Mouse (Mus musculus): ENCODE data around the gene Fam222b. TPM values are rescaled to one million over a fixed set of nuclear protein-coding genes. Genes with fewer than 3 reads are reported as not detected.

Fam222b gene
- polyA plus RNA-seq, 1 experiment from 2014 or later = 9.5 TPM

GRCm38 (mm10) chr11:78067566-78067965 lies 26.9 kb upstream of the Fam222b start:
- no peak overlapping the region for H3K9ac ChIP-seq (ENCODE audit: low read length)
- H3K4me2 ChIP-seq (ENCODE audit: low read depth, low read length) = no peak overlapping the region
- no peak for ATAC-seq (ENCODE audit: insufficient read depth, low FRiP score)
- no peaks in the 10 kb centered on the region for H3K36me3 ChIP-seq (ENCODE audit: control insufficient read depth, insufficient read depth, low read length)
- peaks cover 2% of the 10 kb centered on the region; the same call in 1 of the 2 replicates for H3K4me1 ChIP-seq (ENCODE audit: control insufficient read depth, insufficient read depth, low read length)
- no peaks in the 10 kb centered on the region for H3K27me3 ChIP-seq (ENCODE audit: control insufficient read depth, insufficient read depth, low read length)
- no peaks in the 10 kb centered on the region for H3K9me3 ChIP-seq (replicated peaks; ENCODE audit: control insufficient read depth, low read length)
- H3K27ac ChIP-seq (ENCODE audit: low read length) = no peak overlapping the region
- H3K4me3 ChIP-seq (replicated peaks; ENCODE audit: low read length) = no peak overlapping the region
- WGBS = 71% methylated on average over 5 of the region's 5 CpGs

- H3K4me3 ChIP-seq (replicated peaks; ENCODE audit: low read length) = no peak overlapping the region
- WGBS = 68% methylated on average over 5 of the region's 5 CpGs
- H3K9ac ChIP-seq (ENCODE audit: low read length) = no peak overlapping the region
- H3K4me2 ChIP-seq (ENCODE audit: low read depth, low read length) = no peak overlapping the region
- no peak for ATAC-seq (ENCODE audit: insufficient read depth, low FRiP score)
- H3K27ac ChIP-seq (ENCODE audit: low read length) = no peak overlapping the region
- H3K27me3 ChIP-seq (ENCODE audit: control insufficient read depth, insufficient read depth, low read length) = no peaks in the 10 kb centered on the region
- peaks cover 5% of the 10 kb centered on the region; the same call in 1 of the 2 replicates for H3K4me1 ChIP-seq (ENCODE audit: control insufficient read depth, insufficient read depth, low read length)
- H3K36me3 ChIP-seq (ENCODE audit: control insufficient read depth, insufficient read depth, low read length) = peaks cover 1% of the 10 kb centered on the region; the same call in 1 of the 2 replicates
- no peaks in the 10 kb centered on the region for H3K9me3 ChIP-seq (replicated peaks; ENCODE audit: control insufficient read depth, low read length)
Measured at GRCm38 (mm10) chr11:78069130-78069529, 25.3 kb upstream of the Fam222b start.

- ATAC-seq (ENCODE audit: insufficient read depth, low FRiP score) = peak; percentile 65
- WGBS = 66% methylated on average over 6 of the region's 6 CpGs
Measured at GRCm38 (mm10) chr11:78069646-78070045, 24.8 kb upstream of the Fam222b start.

GRCm38 (mm10) chr11:78071938-78072337 lies 22.5 kb upstream of the Fam222b start:
- H3K9me3 ChIP-seq (replicated peaks; ENCODE audit: control insufficient read depth, low read length) = no peaks in the 10 kb centered on the region
- peak overlapping the region; percentile 38; the same call in 1 of the 2 replicates for H3K27ac ChIP-seq (ENCODE audit: low read length)
- H3K4me3 ChIP-seq (replicated peaks; ENCODE audit: low read length) = no peak overlapping the region
- peaks cover 15% of the 10 kb centered on the region; the same call in 1 of the 2 replicates for H3K36me3 ChIP-seq (ENCODE audit: control insufficient read depth, insufficient read depth, low read length)
- 76% methylated on average over 5 of the region's 5 CpGs for WGBS
- H3K27me3 ChIP-seq (ENCODE audit: control insufficient read depth, insufficient read depth, low read length) = no peaks in the 10 kb centered on the region
- H3K4me1 ChIP-seq (ENCODE audit: control insufficient read depth, insufficient read depth, low read length) = peaks cover 5% of the 10 kb centered on the region; the same call in 1 of the 2 replicates
- H3K4me2 ChIP-seq (ENCODE audit: low read depth, low read length) = no peak overlapping the region
- no peak overlapping the region for H3K9ac ChIP-seq (ENCODE audit: low read length)
- no peak for ATAC-seq (ENCODE audit: insufficient read depth, low FRiP score)

More at GRCm38 (mm10) chr11:78069646-78070045, 24.8 kb upstream of the Fam222b start:
- Histone ChIP-seq H3K36me3 (ENCODE audit: control insufficient read depth, insufficient read depth, low read length) (peaks cover 6% of the 10 kb centered on the region; the same call in 1 of the 2 replicates), H3K4me1 (ENCODE audit: control insufficient read depth, insufficient read depth, low read length) (peaks cover 5% of the 10 kb centered on the region; the same call in 1 of the 2 replicates), H3K27me3 (ENCODE audit: control insufficient read depth, insufficient read depth, low read length) (no peaks in the 10 kb centered on the region), H3K9me3 (replicated peaks; ENCODE audit: control insufficient read depth, low read length) (no peaks in the 10 kb centered on the region), H3K4me2 (ENCODE audit: low read depth, low read length) (no peak overlapping the region), H3K27ac (ENCODE audit: low read length) (no peak overlapping the region), H3K9ac (ENCODE audit: low read length) (peak overlapping the region; percentile 23; the same call in 1 of the 2 replicates), H3K4me3 (replicated peaks; ENCODE audit: low read length) (no peak overlapping the region)

GRCm38 (mm10) chr11:78072425-78073130 lies 21.9 kb upstream of the Fam222b start:
- H3K9ac ChIP-seq (ENCODE audit: low read length) = peak overlapping the region; percentile 24; the same call in 1 of the 2 replicates
- no peaks in the 10 kb centered on the region for H3K27me3 ChIP-seq (ENCODE audit: control insufficient read depth, insufficient read depth, low read length)
- H3K4me1 ChIP-seq (ENCODE audit: control insufficient read depth, insufficient read depth, low read length) = peaks cover 5% of the 10 kb centered on the region; the same call in 1 of the 2 replicates
- peaks cover 17% of the 10 kb centered on the region; the same call in 1 of the 2 replicates for H3K36me3 ChIP-seq (ENCODE audit: control insufficient read depth, insufficient read depth, low read length)
- H3K4me2 ChIP-seq (ENCODE audit: low read depth, low read length) = no peak overlapping the region
- H3K4me3 ChIP-seq (replicated peaks; ENCODE audit: low read length) = no peak overlapping the region; the same call in 1 of the 2 replicates
- no peak for ATAC-seq (ENCODE audit: insufficient read depth, low FRiP score)
- H3K9me3 ChIP-seq (replicated peaks; ENCODE audit: control insufficient read depth, low read length) = no peaks in the 10 kb centered on the region
- peak overlapping the region; percentile 38; the same call in 1 of the 2 replicates for H3K27ac ChIP-seq (ENCODE audit: low read length)
- 26% methylated on average over 6 of the region's 6 CpGs for WGBS

GRCm38 (mm10) chr11:78073577-78074276 lies 20.7 kb upstream of the Fam222b start:
- no peak overlapping the region for H3K4me3 ChIP-seq (replicated peaks; ENCODE audit: low read length)
- peaks cover 17% of the 10 kb centered on the region; the same call in 1 of the 2 replicates for H3K36me3 ChIP-seq (ENCODE audit: control insufficient read depth, insufficient read depth, low read length)
- H3K27me3 ChIP-seq (ENCODE audit: control insufficient read depth, insufficient read depth, low read length) = no peaks in the 10 kb centered on the region
- no peak overlapping the region for H3K9ac ChIP-seq (ENCODE audit: low read length)
- 93% methylated on average over 9 of the region's 9 CpGs for WGBS
- H3K4me2 ChIP-seq (ENCODE audit: low read depth, low read length) = no peak overlapping the region
- H3K27ac ChIP-seq (ENCODE audit: low read length) = no peak overlapping the region
- peaks cover 5% of the 10 kb centered on the region; the same call in 1 of the 2 replicates for H3K4me1 ChIP-seq (ENCODE audit: control insufficient read depth, insufficient read depth, low read length)
- ATAC-seq (ENCODE audit: insufficient read depth, low FRiP score) = peak; percentile 38; the same call in 1 of the 2 replicates
- H3K9me3 ChIP-seq (replicated peaks; ENCODE audit: control insufficient read depth, low read length) = no peaks in the 10 kb centered on the region

- Histone ChIP-seq H3K4me1 (ENCODE audit: control insufficient read depth, insufficient read depth, low read length) (peaks cover 10% of the 10 kb centered on the region; the same call in 1 of the 2 replicates), H3K36me3 (ENCODE audit: control insufficient read depth, insufficient read depth, low read length) (peaks cover 17% of the 10 kb centered on the region; the same call in 1 of the 2 replicates)
- peak; percentile 30; the same call in 1 of the 2 replicates for ATAC-seq (ENCODE audit: insufficient read depth, low FRiP score)
Measured at GRCm38 (mm10) chr11:78074277-78074652, 20.2 kb upstream of the Fam222b start.

GRCm38 (mm10) chr11:78074666-78075065 lies 19.8 kb upstream of the Fam222b start:
- no peak for ATAC-seq (ENCODE audit: insufficient read depth, low FRiP score)
- Histone ChIP-seq H3K9me3 (replicated peaks; ENCODE audit: control insufficient read depth, low read length) (no peaks in the 10 kb centered on the region), H3K27me3 (ENCODE audit: control insufficient read depth, insufficient read depth, low read length) (no peaks in the 10 kb centered on the region), H3K27ac (ENCODE audit: low read length) (no peak overlapping the region), H3K9ac (ENCODE audit: low read length) (no peak overlapping the region), H3K4me1 (ENCODE audit: control insufficient read depth, insufficient read depth, low read length) (peaks cover 13% of the 10 kb centered on the region; the same call in 1 of the 2 replicates), H3K4me2 (ENCODE audit: low read depth, low read length) (no peak overlapping the region), H3K4me3 (replicated peaks; ENCODE audit: low read length) (no peak overlapping the region), H3K36me3 (ENCODE audit: control insufficient read depth, insufficient read depth, low read length) (peaks cover 17% of the 10 kb centered on the region; the same call in 1 of the 2 replicates)
- 88% methylated on average over 4 of the region's 4 CpGs for WGBS

More at GRCm38 (mm10) chr11:78074277-78074652, 20.2 kb upstream of the Fam222b start:
- H3K4me2 ChIP-seq (ENCODE audit: low read depth, low read length) = no peak overlapping the region
- no peak overlapping the region for H3K27ac ChIP-seq (ENCODE audit: low read length)
- no peak overlapping the region for H3K4me3 ChIP-seq (replicated peaks; ENCODE audit: low read length)
- no peak overlapping the region for H3K9ac ChIP-seq (ENCODE audit: low read length)
- WGBS = 85% methylated on average over 2 of the region's 2 CpGs
- no peaks in the 10 kb centered on the region for H3K27me3 ChIP-seq (ENCODE audit: control insufficient read depth, insufficient read depth, low read length)
- H3K9me3 ChIP-seq (replicated peaks; ENCODE audit: control insufficient read depth, low read length) = no peaks in the 10 kb centered on the region
